Mouse (Mus musculus) myocyte (in vitro differentiated cells): ENCODE measurements at regions not wholly inside any gene's neighbourhood (a gene's known extent, or its start where the extent isn't known, plus 50 kb on each side); places are given as distances from the start of the nearest gene placed in this dataset.

ENCODE experiments used
- CEBPB ChIP-seq: IDR thresholded peaks from 2 replicates; pipeline ENCODE4 v1.6.1; 2011; ENCODE audit warnings: mild to moderate bottlenecking, moderate library complexity; ENCODE audit not compliant: poor library complexity, insufficient read depth, severe bottlenecking
- E2F4 ChIP-seq: IDR thresholded peaks from one replicate; pipeline ENCODE4 v1.6.1; 2011; ENCODE audit warnings: mild to moderate bottlenecking, control low read depth, moderate library complexity; ENCODE audit not compliant: insufficient read depth
- MAX ChIP-seq: IDR thresholded peaks from one replicate; pipeline ENCODE4 v1.6.1; 2011; ENCODE audit warnings: low read depth, mild to moderate bottlenecking, control low read depth
- MYOD1 ChIP-seq, 3 experiments: IDR thresholded peaks; one replicate each; pipeline ENCODE4 v1.6.1; 2011; ENCODE audit warnings: control low read depth in 2 of 3, low read depth in 2 of 3, mild to moderate bottlenecking in 2 of 3, moderate library complexity in 1 of 3; ENCODE audit not compliant: insufficient read length in 2 of 3, control insufficient read depth in 1 of 3
- POLR2A ChIP-seq: IDR thresholded peaks from one replicate; pipeline ENCODE4 v1.6.1; 2011; ENCODE audit warnings: low read depth, mild to moderate bottlenecking, control low read depth, moderate library complexity; ENCODE audit not compliant: insufficient read length
- SRF ChIP-seq: IDR thresholded peaks from one replicate; pipeline ENCODE4 v1.6.1; 2011; ENCODE audit warnings: low read depth; ENCODE audit not compliant: control insufficient read depth, insufficient read length
- TCF12 ChIP-seq: IDR thresholded peaks from one replicate; pipeline ENCODE4 v1.6.1; 2011; ENCODE audit warnings: mild to moderate bottlenecking, control low read depth; ENCODE audit not compliant: poor library complexity, insufficient read depth, severe bottlenecking

GRCm38 (mm10) chr1:88757746-88758145 lies 55.7 kb upstream of the Arl4c start:
- no peak for TF ChIP-seq POLR2A
- no peak for TF ChIP-seq CEBPB
- TF ChIP-seq MYOD1 (IDR thresholded peaks at IDR 0.05; ENCODE audit: control insufficient read depth in 1 of 3, insufficient read length in 2 of 3, low read depth in 2 of 3), result no peak
- TF ChIP-seq E2F4, result no peak
- no peak for TF ChIP-seq TCF12
- no peak for TF ChIP-seq MAX
- no peak for TF ChIP-seq SRF
